Mouse (Mus musculus): Measurements from ENCODE around the gene Dnttip2.
"Not testable (repeated sequence)": the region's sequence is repeated elsewhere in the genome, so short reads cannot be mapped to it uniquely, and the experiment has no call there.

Gene Dnttip2

GRCm38 (mm10) chr3:122289344-122289743 lies 15.2 kb downstream of the Dnttip2 start:
- DNase-seq (ENCODE audit: low read depth, low spot score) = not testable (repeated sequence)

- no peak for DNase-seq (ENCODE audit: low read depth, low spot score)
Observed at GRCm38 (mm10) chr3:122290696-122291095, 16.5 kb downstream of the Dnttip2 start.

GRCm38 (mm10) chr3:122291828-122292227 lies 17.6 kb downstream of the Dnttip2 start:
- peak; percentile 82 for DNase-seq (ENCODE audit: low read depth, low spot score)

DNA sequence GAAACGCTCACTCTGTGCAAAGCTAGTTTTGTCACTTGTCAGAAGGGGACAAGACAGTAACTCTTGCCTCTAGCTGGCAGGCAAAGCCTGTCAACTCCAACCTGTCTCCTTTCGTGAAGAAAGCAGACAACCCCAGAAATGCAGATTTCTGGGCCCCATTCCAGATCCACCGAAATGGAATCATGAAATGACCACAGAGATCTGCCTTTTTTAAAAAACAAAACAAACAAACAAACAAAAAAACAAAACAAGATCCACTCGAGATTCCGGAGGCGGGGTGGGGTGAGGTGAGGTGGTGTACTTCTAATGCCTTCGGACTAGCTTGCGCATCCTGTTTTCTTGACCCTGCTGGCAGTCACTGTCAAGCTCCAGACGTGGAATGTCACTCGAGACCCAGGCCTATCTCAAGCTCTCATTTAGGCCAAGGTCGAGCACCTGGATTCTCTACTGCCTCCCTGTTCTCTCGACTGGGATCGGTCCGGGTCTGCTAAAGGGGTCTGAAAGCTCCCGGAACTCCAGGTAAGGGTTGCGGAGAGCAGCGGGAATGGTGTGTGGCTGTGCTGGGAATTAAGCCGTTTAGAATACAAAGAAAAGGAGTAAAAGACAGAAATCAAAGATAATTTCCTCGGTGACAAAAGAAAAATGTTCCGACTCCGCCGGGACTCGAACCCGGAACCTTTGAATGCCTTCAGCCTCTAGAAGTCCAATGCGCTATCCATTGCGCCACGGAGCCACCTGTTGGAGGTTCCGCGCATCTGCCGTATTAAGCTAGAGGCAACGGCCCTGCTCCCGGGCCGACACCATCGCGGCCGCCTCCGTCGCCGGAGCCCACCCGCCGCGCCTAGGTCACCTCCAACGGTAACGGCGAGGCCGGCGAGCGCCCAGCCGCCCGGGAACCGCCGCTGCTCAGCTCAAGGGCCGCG lies 18.4 kb downstream of the Dnttip2 start:
- peak; percentile 91 for DNase-seq (ENCODE audit: low read depth, low spot score)

DNA sequence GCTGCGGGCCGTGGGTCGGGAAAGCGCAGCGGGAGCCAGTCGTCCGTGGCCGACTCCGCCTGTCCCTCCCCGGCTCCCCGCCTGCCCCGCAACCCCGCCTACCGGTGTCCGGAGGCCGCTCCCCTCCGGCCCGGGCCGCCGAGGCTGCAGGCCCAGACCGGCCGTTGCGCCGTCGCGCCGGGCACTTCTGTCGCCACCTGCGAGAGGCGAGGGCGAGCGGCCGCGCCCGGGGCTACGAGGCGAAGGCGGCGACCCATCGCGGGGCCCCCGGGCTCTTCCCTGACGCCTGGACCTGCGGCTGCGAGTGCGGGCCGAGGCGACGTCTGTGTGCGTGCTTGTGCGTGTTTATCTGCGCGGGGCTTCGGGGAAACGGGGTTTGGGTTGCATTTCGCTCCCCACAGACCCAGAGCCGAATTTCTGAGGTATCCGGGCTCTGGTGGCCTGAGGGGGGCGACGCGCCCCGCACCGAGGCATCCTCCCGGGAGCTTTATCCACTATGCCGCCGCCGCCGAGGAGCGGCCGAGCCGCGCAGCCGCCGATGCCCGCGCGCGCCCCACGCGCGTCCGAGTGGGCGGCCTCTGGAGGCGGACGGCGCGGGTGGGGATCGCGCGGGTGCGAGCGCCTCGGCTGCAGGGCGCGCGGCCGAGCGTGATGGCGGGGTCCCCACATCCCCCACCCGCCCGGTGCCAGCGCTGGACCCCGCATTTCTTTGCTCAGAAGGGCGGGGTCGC lies 19.2 kb downstream of the Dnttip2 start:
- DNase-seq (ENCODE audit: low read depth, low spot score) = peak; percentile 65

DNA sequence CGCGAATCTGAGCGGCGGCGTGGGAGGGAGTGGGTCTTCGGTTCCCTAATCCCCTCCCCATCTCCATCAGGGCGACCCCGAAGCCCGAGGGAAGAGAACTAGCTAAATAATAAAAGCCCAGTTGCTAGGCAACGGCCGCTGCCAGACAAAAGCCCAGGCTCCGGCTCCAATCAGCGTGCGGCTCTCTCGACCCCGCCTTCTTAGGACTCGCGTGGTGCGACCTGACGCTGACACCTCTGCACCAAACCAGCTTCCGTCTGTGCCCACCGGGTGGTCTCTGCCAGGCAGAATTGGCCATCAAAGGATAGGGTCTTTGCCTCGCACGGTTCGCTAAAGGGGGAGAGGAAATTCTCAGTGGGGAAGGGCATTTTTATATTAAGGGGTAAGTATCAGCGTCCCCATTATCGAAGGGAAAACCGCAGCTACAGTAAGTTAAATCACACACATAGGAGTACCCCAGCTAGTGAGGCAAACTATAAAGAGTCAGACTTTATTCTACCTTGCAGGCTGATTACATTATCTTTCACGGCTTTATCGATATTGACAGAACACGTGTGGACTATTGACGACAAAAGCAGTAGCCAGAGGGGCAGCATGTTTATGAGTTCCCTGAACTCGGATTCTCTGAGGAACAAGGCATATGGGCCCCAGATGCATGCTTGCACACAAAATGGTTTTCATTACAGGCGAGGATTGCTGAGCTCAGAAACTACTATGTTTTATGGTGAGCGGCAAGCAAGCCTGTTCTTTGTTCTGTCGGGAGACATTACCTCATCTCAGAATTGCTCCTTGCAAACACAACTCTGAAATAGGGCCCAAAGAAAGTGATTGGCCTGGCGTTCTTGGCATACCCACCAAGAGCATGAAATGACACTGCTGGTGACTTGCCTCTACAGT lies 20.0 kb downstream of the Dnttip2 start, which contains the start of gene Bcar3:
TSS of gene Bcar3 (plus strand) at position 183 of the 897 bp plus-strand sequence.
- DNase-seq (ENCODE audit: low read depth, low spot score) = peak; percentile 98

DNA sequence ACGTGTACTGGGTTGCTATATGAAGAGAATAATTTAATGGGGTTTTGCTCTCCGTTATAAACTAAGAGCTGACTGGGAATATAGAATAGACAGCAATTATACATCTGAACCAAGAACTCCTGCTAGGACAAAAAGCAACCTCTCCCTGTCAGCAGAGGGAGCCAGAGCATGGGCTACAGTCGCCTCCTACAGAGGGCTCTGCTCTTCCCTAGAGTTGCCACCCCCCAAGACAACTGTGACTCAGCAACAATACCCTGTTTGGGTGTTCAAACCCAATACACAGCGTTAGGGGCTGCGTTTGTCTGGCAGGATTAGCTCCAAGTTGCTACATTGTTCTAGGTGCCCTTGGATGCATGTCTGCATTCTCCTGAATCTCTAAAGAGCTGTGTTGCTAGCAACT lies 21.3 kb downstream of the Dnttip2 start:
- DNase-seq (ENCODE audit: low read depth, low spot score) = peak; percentile 89

DNA sequence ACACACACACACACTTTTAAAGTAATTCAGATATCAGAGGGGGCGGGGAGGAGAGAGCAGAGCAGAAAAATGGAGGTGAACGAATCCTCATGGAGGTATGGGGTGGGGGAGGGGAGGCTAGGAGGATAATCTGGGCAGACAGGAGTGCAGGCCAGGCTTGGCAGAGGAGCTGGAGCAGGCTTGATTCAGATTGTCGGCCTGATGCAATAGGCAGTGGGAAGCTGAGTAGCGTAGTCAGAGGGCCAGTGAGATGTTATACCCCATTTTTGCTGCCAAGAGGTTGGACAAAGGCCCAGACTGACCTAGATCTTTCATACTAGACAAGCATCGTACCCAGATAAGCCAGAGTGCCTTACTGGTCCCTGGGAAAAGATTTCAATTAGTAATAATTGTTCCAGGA lies 22.8 kb downstream of the Dnttip2 start:
- DNase-seq (ENCODE audit: low read depth, low spot score) = peak; percentile 47

GRCm38 (mm10) chr3:122300983-122301919 lies 27.1 kb downstream of the Dnttip2 start:
- no peak for DNase-seq (ENCODE audit: low read depth, low spot score)

DNA sequence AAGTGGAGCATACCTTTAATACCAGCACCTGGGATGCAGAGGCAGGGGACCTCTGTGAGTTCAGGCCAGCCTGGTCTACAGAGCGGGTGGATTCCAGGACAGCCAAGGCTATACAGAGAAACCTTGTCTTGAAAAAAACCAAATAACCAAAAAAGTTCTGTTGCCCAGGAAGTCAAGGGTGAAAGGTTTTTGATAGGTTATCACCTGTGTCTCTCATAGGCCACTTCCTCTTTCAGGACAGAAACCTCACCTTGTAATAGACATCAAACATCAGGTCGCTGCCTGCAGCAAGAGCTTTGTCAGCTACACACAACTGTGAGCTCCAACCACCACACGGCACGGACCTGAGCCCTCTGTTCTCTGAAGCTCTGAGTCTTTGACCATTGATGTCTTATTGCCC lies 30.4 kb downstream of the Dnttip2 start:
- no peak for DNase-seq (ENCODE audit: low read depth, low spot score)

GRCm38 (mm10) chr3:122307894-122308671 lies 33.9 kb downstream of the Dnttip2 start:
- peak; percentile 86 for DNase-seq (ENCODE audit: low read depth, low spot score)

DNA sequence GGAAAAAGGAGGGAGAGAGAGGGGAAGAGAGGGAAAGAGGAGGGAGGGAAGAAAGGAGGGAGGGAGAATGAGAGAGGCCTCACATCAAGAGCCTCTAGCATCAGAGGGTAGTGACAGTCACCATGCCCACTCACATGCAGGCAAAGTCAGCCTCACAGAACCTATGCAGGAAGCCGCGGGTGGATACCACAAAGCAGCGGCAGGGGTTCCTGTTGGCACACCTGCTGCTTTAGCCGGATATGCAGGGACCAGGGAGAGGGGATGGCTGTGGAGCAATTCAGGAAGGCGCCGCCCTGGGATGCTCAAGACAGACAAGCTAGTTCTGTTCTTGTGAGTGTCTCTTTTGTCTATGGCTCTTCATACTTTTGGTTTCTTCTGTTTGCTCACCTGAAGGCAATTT lies 34.8 kb downstream of the Dnttip2 start:
- DNase-seq (ENCODE audit: low read depth, low spot score) = peak; percentile 77

DNA sequence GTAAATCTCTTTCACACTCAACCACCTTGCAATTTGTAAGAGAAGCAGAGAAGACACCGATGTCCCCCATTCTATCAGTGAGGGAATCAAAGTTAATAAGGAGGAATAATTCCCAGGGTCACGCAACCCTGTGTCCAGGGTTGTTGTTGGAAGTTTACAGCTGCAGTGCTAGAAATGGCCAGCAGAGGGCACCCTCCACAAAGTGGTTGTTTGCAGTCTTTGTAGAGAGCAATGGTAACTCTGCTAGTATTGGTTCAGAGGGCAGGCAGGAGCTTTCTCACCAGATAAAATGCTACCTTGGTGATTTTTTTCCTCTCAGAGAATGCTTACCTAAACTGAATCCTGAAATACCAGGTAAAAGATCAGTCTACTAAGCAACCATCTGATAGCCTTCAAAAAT lies 37.9 kb downstream of the Dnttip2 start:
- peak; percentile 81 for DNase-seq (ENCODE audit: low read depth, low spot score)

DNA sequence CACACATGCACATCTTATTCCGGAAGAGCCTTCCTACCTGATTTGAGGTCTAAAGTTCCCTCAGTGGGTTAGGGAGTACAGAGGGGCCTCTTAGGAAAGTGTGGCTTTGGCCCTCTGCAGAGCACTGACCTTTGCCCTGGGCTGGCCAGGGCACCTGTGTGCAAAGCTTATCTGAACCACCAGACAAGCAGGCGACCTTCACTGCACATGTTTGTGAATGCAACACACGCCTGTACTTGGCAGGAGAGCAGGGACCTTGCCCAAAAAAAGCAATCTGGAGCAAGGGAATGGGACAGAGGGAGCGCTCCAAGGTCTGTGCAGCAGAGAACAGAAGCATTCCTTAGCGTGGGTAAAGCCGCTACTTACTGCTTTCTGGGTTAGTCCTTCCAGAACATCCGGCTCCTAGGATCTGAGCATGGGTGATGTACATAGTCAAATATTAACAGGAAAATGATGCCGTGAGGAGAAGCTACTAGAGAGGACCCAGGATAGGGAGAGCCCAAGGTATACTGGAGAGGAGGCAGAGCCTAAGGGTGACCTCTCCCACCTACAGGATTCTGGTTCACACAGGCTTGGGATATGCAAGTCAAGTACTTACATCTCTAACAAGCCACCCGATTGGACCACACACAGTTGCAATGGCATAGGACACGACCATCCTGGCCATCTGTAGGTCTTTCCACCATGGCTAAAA lies 38.9 kb downstream of the Dnttip2 start:
- peak; percentile 23 for DNase-seq (ENCODE audit: low read depth, low spot score)

DNA sequence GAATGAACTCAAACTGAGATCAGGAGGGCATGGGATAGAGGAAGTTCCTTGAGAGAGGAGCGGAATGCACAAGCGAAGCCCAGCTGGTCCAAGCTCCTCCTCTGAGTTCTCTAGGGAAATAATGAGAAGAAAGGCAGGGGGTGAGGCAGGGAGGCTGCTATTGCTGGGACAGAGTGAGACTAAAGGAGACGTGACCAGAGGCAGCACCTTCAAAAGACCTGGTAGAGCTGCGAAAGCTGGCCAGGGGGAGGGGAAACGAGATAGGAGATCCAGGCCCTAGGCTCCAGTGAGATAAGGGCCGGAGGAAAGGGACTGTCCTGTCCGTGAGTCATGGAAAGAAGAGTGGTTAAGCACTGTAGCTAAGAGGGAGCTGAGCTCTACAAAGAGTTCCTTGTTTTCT lies 39.7 kb downstream of the Dnttip2 start:
- no peak for DNase-seq (ENCODE audit: low read depth, low spot score)

- peak; percentile 43 for DNase-seq (ENCODE audit: low read depth, low spot score)
Observed at GRCm38 (mm10) chr3:122316621-122317020, 42.4 kb downstream of the Dnttip2 start.

GRCm38 (mm10) chr3:122317339-122317738 lies 43.2 kb downstream of the Dnttip2 start:
- no peak for DNase-seq (ENCODE audit: low read depth, low spot score)

- no peak for DNase-seq (ENCODE audit: low read depth, low spot score)
Observed at GRCm38 (mm10) chr3:122322226-122322625, 48.0 kb downstream of the Dnttip2 start.

- DNase-seq (ENCODE audit: low read depth, low spot score) = no peak
Observed at GRCm38 (mm10) chr3:122323841-122324240, 49.7 kb downstream of the Dnttip2 start.

All from ZHBTc4 (cell line).